Comparison of ENCODE assay signal across 26 mouse cellular contexts in genomic region chr6:84057216-84057615, GRCm38 (mm10). TPM values are rescaled to one million over a fixed set of nuclear protein-coding genes. Genes with fewer than 3 reads are reported as not detected.
"Had no signal": no experiment of that assay in that cellular context is flagged by ENCODE, and none has a peak within 500 bp of the region (broad histone marks: within the 10 kb centered on the region; RNA-seq: fewer than 3 reads in every experiment).

No protein-coding gene starts in this region.

- H3K9ac ChIP-seq: heart, embryonic 13.5 days; heart, embryonic 15.5 days; hindbrain, embryonic 13.5 days; hindbrain, embryonic 15.5 days; kidney, embryonic 15.5 days; limb, embryonic 12.5 days; liver, embryonic 13.5 days; liver, embryonic 15.5 days had no signal

- H3K9me3 ChIP-seq: heart, embryonic 13.5 days; heart, embryonic 15.5 days; hindbrain, embryonic 13.5 days; hindbrain, embryonic 15.5 days; kidney, embryonic 15.5 days; limb, embryonic 10.5 days; limb, embryonic 12.5 days; liver, embryonic 13.5 days; liver, embryonic 15.5 days had no signal

- H3K36me3 ChIP-seq: heart, embryonic 13.5 days; heart, embryonic 15.5 days; hindbrain, embryonic 13.5 days; hindbrain, embryonic 15.5 days; kidney, embryonic 15.5 days; limb, embryonic 10.5 days; limb, embryonic 12.5 days; liver, embryonic 13.5 days; liver, embryonic 15.5 days had no signal

- H3K4me2 ChIP-seq: heart, embryonic 13.5 days; heart, embryonic 15.5 days; hindbrain, embryonic 13.5 days; hindbrain, embryonic 15.5 days; kidney, embryonic 15.5 days; limb, embryonic 12.5 days; liver, embryonic 11.5 days; liver, embryonic 13.5 days; liver, embryonic 15.5 days had no signal

- H3K27ac ChIP-seq: heart, embryonic 15.5 days; hindbrain, embryonic 13.5 days; hindbrain, embryonic 15.5 days; hindbrain, postnatal 0 days; kidney, embryonic 15.5 days; kidney, postnatal 0 days; limb, embryonic 10.5 days; limb, embryonic 12.5 days; liver, embryonic 13.5 days; liver, embryonic 15.5 days had no signal

- ATAC-seq: hindbrain, postnatal 0 days; intestine, embryonic 16.5 days had no signal

- H3K4me3 ChIP-seq: heart, embryonic 13.5 days; heart, embryonic 15.5 days; hindbrain, embryonic 13.5 days; hindbrain, embryonic 15.5 days; kidney, embryonic 15.5 days; limb, embryonic 10.5 days; limb, embryonic 12.5 days; liver, embryonic 13.5 days; liver, embryonic 15.5 days had no signal

- H3K27me3 ChIP-seq: heart, embryonic 13.5 days; heart, embryonic 15.5 days; hindbrain, embryonic 13.5 days; hindbrain, embryonic 15.5 days; kidney, embryonic 15.5 days; limb, embryonic 12.5 days; liver, embryonic 13.5 days; liver, embryonic 15.5 days had no signal

- DNase-seq: gastrocnemius, postnatal 14 days; gastrocnemius, postnatal 36 days; heart, adult 18-20 months; heart, postnatal 36 days; kidney, adult 11 months; kidney, adult 2 months; kidney, adult 9 months; kidney, postnatal 14 days; kidney, postnatal 36 days; layer of hippocampus, adult 9-11 months; layer of hippocampus, postnatal 36 days; liver; liver, embryonic 13.5 days had no signal

- H3K4me1 ChIP-seq: hindbrain, embryonic 13.5 days; hindbrain, embryonic 15.5 days; kidney, embryonic 15.5 days; limb, embryonic 12.5 days; liver, embryonic 13.5 days; liver, embryonic 15.5 days had no signal

RNA-seq across cellular contexts. Expression of gene Dysf, which starts 48.8 kb away (rescaled TPM):
- total RNA-seq: hematopoietic stem cell, adult 5-6 weeks had no signal
